Mouse (Mus musculus) C2C12 (cell line): ENCODE measurements around the gene Rapgef2.

Experiments used
- CTCF ChIP-seq: IDR thresholded peaks from one replicate; pipeline ENCODE4 v1.5.1; 2011; ENCODE audit not compliant: control insufficient read depth, insufficient read depth, insufficient read length
- MAX ChIP-seq: IDR thresholded peaks from one replicate; pipeline ENCODE4 v1.6.1; 2011; ENCODE audit warnings: mild to moderate bottlenecking, control low read depth
- MYOG ChIP-seq: IDR thresholded peaks from one replicate; pipeline ENCODE4 v1.6.1; 2011; ENCODE audit not compliant: control insufficient read depth, insufficient read length; ENCODE audit errors: extremely low read depth
- USF1 ChIP-seq: IDR thresholded peaks from one replicate; pipeline ENCODE4 v1.6.1; 2011; ENCODE audit warnings: low read depth, mild to moderate bottlenecking, control low read depth, moderate library complexity

DNA sequence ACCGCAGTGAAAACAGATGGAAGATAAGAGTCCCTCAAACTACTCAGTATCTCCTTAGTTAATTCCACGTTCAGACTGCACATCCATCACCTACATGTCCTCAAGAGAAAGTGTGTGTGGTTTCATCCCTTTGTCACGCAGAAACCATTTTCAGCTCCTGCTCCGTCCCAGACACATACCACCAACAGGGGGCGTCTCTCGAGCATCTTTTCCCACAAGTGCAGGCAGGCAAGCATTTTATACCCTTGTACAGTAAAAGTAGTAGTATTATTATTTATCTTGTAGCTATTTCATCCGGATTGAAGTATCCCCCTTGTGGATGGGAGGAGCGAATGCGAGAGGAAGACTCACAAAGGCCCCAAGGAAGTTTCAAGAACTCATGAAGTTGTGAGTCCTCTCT is 269.5 kb downstream of the Rapgef2 start:
- TF ChIP-seq CTCF (no peak), MYOG (no peak), MAX (no peak), USF1 (no peak)
